Mouse (Mus musculus): ENCODE results near the gene Actg2. TPM values are rescaled to one million over a fixed set of nuclear protein-coding genes. Genes with fewer than 3 reads are reported as not detected.

The Actg2 gene
- polyA plus RNA-seq, 1 experiment from 2014 or later, result 24.2 TPM

GRCm38 (mm10) chr6:83496009-83496752, 39.9 kb downstream of the Actg2 start:
- ATAC-seq (replicated peaks; ENCODE audit: extremely low read depth, insufficient read depth, low FRiP score), result peak; percentile 74; the same call in 1 of the 2 replicates

GRCm38 (mm10) chr6:83490622-83491021, 45.4 kb downstream of the Actg2 start:
- H3K9me3 ChIP-seq (replicated peaks; ENCODE audit: control insufficient read depth, low read length), result no peaks in the 10 kb centered on the region
- peaks cover 9% of the 10 kb centered on the region for H3K4me1 ChIP-seq (ENCODE audit: control insufficient read depth, insufficient read depth, low read length)
- H3K27ac ChIP-seq (ENCODE audit: low read length), result no peak overlapping the region
- 57% methylated on average over 4 of the region's 4 CpGs for WGBS
- H3K4me2 ChIP-seq (ENCODE audit: low read depth, low read length), result no peak overlapping the region
- H3K4me3 ChIP-seq (ENCODE audit: low read length), result no peak overlapping the region
- no peaks in the 10 kb centered on the region for H3K27me3 ChIP-seq (ENCODE audit: control insufficient read depth, insufficient read depth, low read length)
- H3K9ac ChIP-seq (ENCODE audit: low read length), result no peak overlapping the region
- H3K36me3 ChIP-seq (ENCODE audit: control insufficient read depth, insufficient read depth), result peaks cover 20% of the 10 kb centered on the region
- ATAC-seq (replicated peaks; ENCODE audit: extremely low read depth, insufficient read depth, low FRiP score), result no peak

More at GRCm38 (mm10) chr6:83496009-83496752, 39.9 kb downstream of the Actg2 start:
- H3K4me2 ChIP-seq (ENCODE audit: low read depth, low read length), result no peak overlapping the region
- H3K4me1 ChIP-seq (ENCODE audit: control insufficient read depth, insufficient read depth, low read length), result peaks cover 25% of the 10 kb centered on the region
- H3K4me3 ChIP-seq (ENCODE audit: low read length), result no peak overlapping the region
- H3K27me3 ChIP-seq (ENCODE audit: control insufficient read depth, insufficient read depth, low read length), result no peaks in the 10 kb centered on the region
- 68% methylated on average over 9 of the region's 9 CpGs for WGBS
- no peaks in the 10 kb centered on the region; the same call in 1 of the 2 replicates for H3K9me3 ChIP-seq (replicated peaks; ENCODE audit: control insufficient read depth, low read length)
- peaks cover 15% of the 10 kb centered on the region for H3K36me3 ChIP-seq (ENCODE audit: control insufficient read depth, insufficient read depth)
- H3K9ac ChIP-seq (ENCODE audit: low read length), result no peak overlapping the region
- no peak overlapping the region for H3K27ac ChIP-seq (ENCODE audit: low read length)

DNA sequence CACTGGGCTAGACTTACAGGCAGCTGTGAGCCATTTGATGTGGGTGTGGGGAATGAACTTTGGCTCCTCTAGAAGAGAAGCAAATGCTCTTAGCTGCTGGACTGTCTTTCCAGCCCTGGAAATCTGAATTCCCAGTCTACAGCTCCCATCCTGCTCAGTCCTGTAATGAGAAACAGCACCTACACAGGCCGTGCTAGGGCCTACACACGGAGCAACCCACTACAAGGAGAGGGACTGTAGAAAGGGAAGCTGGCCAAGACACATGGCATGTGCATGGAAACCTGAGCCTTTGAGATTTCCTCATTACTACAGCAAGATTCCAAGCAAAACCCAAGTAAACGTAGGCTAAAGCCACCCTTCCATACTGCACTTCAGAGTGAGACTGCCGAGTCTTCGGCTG, 47.9 kb downstream of the Actg2 start:
- ATAC-seq (replicated peaks; ENCODE audit: extremely low read depth, insufficient read depth, low FRiP score), result no peak
- Histone ChIP-seq H3K4me1 (ENCODE audit: control insufficient read depth, insufficient read depth, low read length) (peaks cover 7% of the 10 kb centered on the region; the same call in 1 of the 2 replicates), H3K27ac (ENCODE audit: low read length) (no peak overlapping the region), H3K4me2 (ENCODE audit: low read depth, low read length) (no peak overlapping the region), H3K9ac (ENCODE audit: low read length) (no peak overlapping the region), H3K36me3 (ENCODE audit: control insufficient read depth, insufficient read depth) (peaks cover 16% of the 10 kb centered on the region), H3K4me3 (ENCODE audit: low read length) (no peak overlapping the region), H3K27me3 (ENCODE audit: control insufficient read depth, insufficient read depth, low read length) (no peaks in the 10 kb centered on the region), H3K9me3 (replicated peaks; ENCODE audit: control insufficient read depth, low read length) (no peaks in the 10 kb centered on the region)
- WGBS, result 87% methylated on average over 5 of the region's 5 CpGs

DNA sequence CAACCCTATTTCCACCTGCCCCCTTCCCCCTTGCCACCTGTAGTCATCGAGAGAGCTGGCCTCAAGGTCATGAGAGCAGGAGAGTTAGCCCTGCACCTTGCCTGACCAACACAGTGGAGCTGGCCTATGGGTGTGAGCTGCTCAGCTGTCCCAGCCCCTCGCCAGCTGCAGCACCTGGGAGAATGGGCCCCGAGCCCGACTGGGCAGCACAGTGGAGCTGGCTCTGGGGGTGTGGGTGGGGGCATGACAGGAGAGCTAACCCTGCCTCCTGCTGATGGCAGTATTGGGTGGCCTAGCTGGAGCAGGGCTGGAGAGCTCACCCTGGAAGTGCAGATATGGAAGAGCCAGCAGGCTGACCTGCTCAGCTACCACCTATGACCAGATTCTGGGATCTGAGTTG, 48.8 kb downstream of the Actg2 start:
- H3K36me3 ChIP-seq (ENCODE audit: control insufficient read depth, insufficient read depth), result peaks cover 20% of the 10 kb centered on the region

GRCm38 (mm10) chr6:83485854-83486253, 50.2 kb downstream of the Actg2 start:
- 35% methylated on average over 4 of the region's 4 CpGs for WGBS
- Histone ChIP-seq H3K36me3 (ENCODE audit: control insufficient read depth, insufficient read depth) (peaks cover 26% of the 10 kb centered on the region), H3K27me3 (ENCODE audit: control insufficient read depth, insufficient read depth, low read length) (no peaks in the 10 kb centered on the region), H3K4me1 (ENCODE audit: control insufficient read depth, insufficient read depth, low read length) (peaks cover 7% of the 10 kb centered on the region; the same call in 1 of the 2 replicates), H3K9me3 (replicated peaks; ENCODE audit: control insufficient read depth, low read length) (no peaks in the 10 kb centered on the region), H3K4me2 (ENCODE audit: low read depth, low read length) (no peak overlapping the region), H3K9ac (ENCODE audit: low read length) (no peak overlapping the region), H3K4me3 (ENCODE audit: low read length) (no peak overlapping the region), H3K27ac (ENCODE audit: low read length) (peak overlapping the region; percentile 65)
- peak; percentile 42 for ATAC-seq (replicated peaks; ENCODE audit: extremely low read depth, insufficient read depth, low FRiP score)

More for the DNA sequence above, 48.8 kb downstream of the Actg2 start:
- ATAC-seq (replicated peaks; ENCODE audit: extremely low read depth, insufficient read depth, low FRiP score), result no peak
- no peak overlapping the region for H3K9ac ChIP-seq (ENCODE audit: low read length)
- no peak overlapping the region for H3K4me2 ChIP-seq (ENCODE audit: low read depth, low read length)
- no peak overlapping the region for H3K27ac ChIP-seq (ENCODE audit: low read length)
- peaks cover 7% of the 10 kb centered on the region; the same call in 1 of the 2 replicates for H3K4me1 ChIP-seq (ENCODE audit: control insufficient read depth, insufficient read depth, low read length)
- 83% methylated on average over 4 of the region's 4 CpGs for WGBS
- H3K4me3 ChIP-seq (ENCODE audit: low read length), result no peak overlapping the region
- no peaks in the 10 kb centered on the region for H3K27me3 ChIP-seq (ENCODE audit: control insufficient read depth, insufficient read depth, low read length)
- no peaks in the 10 kb centered on the region for H3K9me3 ChIP-seq (replicated peaks; ENCODE audit: control insufficient read depth, low read length)

DNA sequence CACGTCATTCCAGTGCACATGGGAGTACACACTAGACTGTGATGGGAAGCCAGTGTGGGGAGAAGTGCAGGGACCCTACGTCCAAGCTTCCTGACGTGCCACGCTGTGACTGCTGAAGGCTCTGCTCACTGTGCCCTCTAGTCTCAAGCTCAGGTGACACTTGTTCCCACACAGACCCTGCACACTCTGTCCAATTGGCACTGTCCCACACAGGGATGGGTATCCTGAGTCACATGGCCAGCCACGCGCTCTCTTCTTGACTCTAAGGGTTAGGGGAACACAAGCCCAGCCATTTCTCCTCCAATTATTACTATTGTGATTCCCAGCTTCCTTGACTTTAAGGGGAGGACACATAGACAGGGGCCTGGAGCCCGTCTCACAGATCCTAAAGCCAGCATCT, 52.3 kb downstream of the Actg2 start:
- 92% methylated on average over 7 of the region's 7 CpGs for WGBS
- no peak overlapping the region for H3K27ac ChIP-seq (ENCODE audit: low read length)
- H3K9me3 ChIP-seq (replicated peaks; ENCODE audit: control insufficient read depth, low read length), result no peaks in the 10 kb centered on the region
- peaks cover 26% of the 10 kb centered on the region for H3K36me3 ChIP-seq (ENCODE audit: control insufficient read depth, insufficient read depth)
- no peak overlapping the region for H3K4me3 ChIP-seq (ENCODE audit: low read length)
- ATAC-seq (replicated peaks; ENCODE audit: extremely low read depth, insufficient read depth, low FRiP score), result no peak
- no peaks in the 10 kb centered on the region for H3K27me3 ChIP-seq (ENCODE audit: control insufficient read depth, insufficient read depth, low read length)
- peaks cover 7% of the 10 kb centered on the region; the same call in 1 of the 2 replicates for H3K4me1 ChIP-seq (ENCODE audit: control insufficient read depth, insufficient read depth, low read length)
- H3K9ac ChIP-seq (ENCODE audit: low read length), result no peak overlapping the region
- H3K4me2 ChIP-seq (ENCODE audit: low read depth, low read length), result no peak overlapping the region

DNA sequence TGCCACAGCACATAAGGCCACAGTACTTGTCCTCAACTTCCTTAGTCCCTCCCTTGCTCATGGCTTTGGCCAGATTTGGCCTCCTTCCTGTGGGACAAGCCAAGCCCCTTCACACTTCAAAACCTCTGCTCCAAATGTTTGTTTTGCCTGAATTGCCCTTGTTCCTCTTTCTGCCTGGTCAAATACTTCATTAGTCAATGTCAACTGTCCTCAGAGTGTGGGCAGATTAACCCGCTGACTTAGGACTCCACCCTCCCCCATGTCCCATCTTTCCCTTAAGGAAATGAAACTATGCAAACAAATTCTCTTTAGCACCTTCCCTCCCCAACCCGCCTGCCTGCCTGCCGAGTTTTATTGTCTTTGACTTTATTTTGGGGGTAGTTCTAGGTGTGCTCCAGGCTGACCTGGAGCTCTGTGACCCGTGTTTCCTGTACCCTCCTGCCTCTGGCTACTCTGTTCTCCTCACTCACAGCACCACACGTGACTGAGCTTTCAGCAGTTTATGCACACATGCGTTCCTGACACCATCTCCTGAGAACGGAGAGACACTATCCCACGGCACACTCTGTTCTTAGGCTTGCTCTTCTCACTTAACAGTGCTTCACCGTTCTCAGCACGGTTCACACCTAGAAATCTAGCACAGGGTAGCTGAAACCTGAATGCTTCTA, 53.5 kb downstream of the Actg2 start:
- Histone ChIP-seq H3K27ac (ENCODE audit: low read length) (0 out of 2 replicates have a peak overlapping the region, but pooled peaks have one; percentile 16), H3K4me1 (ENCODE audit: control insufficient read depth, insufficient read depth, low read length) (peaks cover 7% of the 10 kb centered on the region; the same call in 1 of the 2 replicates), H3K4me2 (ENCODE audit: low read depth, low read length) (no peak overlapping the region), H3K36me3 (ENCODE audit: control insufficient read depth, insufficient read depth) (peaks cover 27% of the 10 kb centered on the region), H3K9me3 (replicated peaks; ENCODE audit: control insufficient read depth, low read length) (no peaks in the 10 kb centered on the region), H3K4me3 (ENCODE audit: low read length) (no peak overlapping the region), H3K27me3 (ENCODE audit: control insufficient read depth, insufficient read depth, low read length) (no peaks in the 10 kb centered on the region), H3K9ac (ENCODE audit: low read length) (no peak overlapping the region)
- 54% methylated on average over 10 of the region's 10 CpGs for WGBS
- no peak for ATAC-seq (replicated peaks; ENCODE audit: extremely low read depth, insufficient read depth, low FRiP score)

GRCm38 (mm10) chr6:83480019-83480655, 55.9 kb downstream of the Actg2 start:
- ATAC-seq (replicated peaks; ENCODE audit: extremely low read depth, insufficient read depth, low FRiP score), result no peak
- no peak overlapping the region for H3K4me2 ChIP-seq (ENCODE audit: low read depth, low read length)

More at GRCm38 (mm10) chr6:83480019-83480655, 55.9 kb downstream of the Actg2 start:
- Histone ChIP-seq H3K36me3 (ENCODE audit: control insufficient read depth, insufficient read depth) (peaks cover 22% of the 10 kb centered on the region), H3K4me3 (ENCODE audit: low read length) (no peak overlapping the region), H3K27ac (ENCODE audit: low read length) (no peak overlapping the region), H3K4me1 (ENCODE audit: control insufficient read depth, insufficient read depth, low read length) (0 out of 2 replicates have a peak, but pooled peaks cover 2% of the 10 kb centered on the region), H3K27me3 (ENCODE audit: control insufficient read depth, insufficient read depth, low read length) (no peaks in the 10 kb centered on the region), H3K9ac (ENCODE audit: low read length) (no peak overlapping the region), H3K9me3 (replicated peaks; ENCODE audit: control insufficient read depth, low read length) (no peaks in the 10 kb centered on the region)
- 81% methylated on average over 6 of the region's 6 CpGs for WGBS
